In the genomic region with DNA sequence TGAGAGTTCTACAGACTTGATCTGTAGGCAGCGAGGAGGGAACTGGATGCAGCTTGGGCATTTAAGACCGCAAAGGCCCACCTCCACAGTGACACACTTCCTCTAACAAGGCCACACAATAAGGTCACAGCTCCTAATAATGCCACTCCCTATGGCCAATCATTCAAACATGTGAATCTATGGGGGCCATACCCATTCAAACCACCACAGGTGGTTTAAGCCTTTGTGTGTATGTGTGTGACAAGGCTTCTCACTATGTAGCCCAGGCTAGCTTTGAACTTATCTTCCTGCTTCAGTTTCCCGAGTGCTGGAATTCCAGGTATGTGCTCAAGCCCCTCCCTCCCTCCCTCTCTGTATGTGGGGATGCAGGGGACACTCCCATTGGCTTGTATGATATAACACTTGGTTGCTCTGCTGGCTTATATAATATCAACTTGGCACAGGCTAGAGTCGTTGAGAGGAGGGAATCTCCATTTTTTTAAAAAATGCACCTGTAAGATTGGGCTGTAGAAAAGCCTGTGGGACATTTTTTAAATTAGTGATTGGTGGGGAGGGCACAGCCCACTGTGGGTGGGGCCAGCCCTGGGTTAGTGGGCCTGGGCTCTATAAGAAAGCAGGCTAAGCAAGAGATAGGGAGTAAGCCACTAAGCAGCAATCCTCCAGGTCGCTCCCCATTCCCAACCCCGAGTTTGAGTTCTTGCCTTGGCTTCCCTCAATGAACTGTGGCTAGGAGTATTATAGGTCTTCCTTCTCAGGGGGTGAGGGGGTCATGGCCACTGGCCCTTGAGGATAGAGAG, we compare ENCODE assay signal across 29 mouse cellular contexts. TPM values are rescaled to one million over a fixed set of nuclear protein-coding genes. Genes with fewer than 3 reads are reported as not detected.
A peak's percentile ranks its signal among the peaks of the same experiment; 100 is the strongest.
DNase-seq lines count a peak whose midpoint lies in the region; ATAC-seq and TF ChIP-seq lines count a peak whose summit lies in the region.
"Had no signal": no experiment of that assay in that cellular context is flagged by ENCODE, and none has a peak within 500 bp of the region (broad histone marks: within the 10 kb centered on the region; RNA-seq: fewer than 3 reads in every experiment).

No protein-coding gene starts in this region.

- TF ChIP-seq EP300 in heart, adult 2 months (IDR thresholded peaks at IDR 0.05; ENCODE audit: insufficient read depth, low read depth, low read length): no peak
- no peak for TF ChIP-seq EP300 in liver, embryonic 14.5 days (IDR thresholded peaks at IDR 0.05; ENCODE audit: low read depth)
- TF ChIP-seq EP300 in liver, postnatal 0 days (IDR thresholded peaks at IDR 0.05; ENCODE audit: low read depth): no peak

- peak; percentile 73 for ATAC-seq in heart, embryonic 12.5 days (ENCODE audit: insufficient number of reproducible peaks, low FRiP score)
- ATAC-seq in liver, embryonic 14.5 days (ENCODE audit: insufficient read depth): peak; percentile 35; the same call in 1 of the 2 replicates
- ATAC-seq in liver, postnatal 0 days: no peak
- 0 out of 2 replicates have a peak, but pooled peaks have one; percentile 34 for ATAC-seq in liver, embryonic 15.5 days (ENCODE audit: insufficient read depth)
- ATAC-seq: forebrain, embryonic 13.5 days; forebrain, embryonic 16.5 days had no signal

- DNase-seq in heart, adult 11 months: peak; percentile 74
- no peak for DNase-seq in heart, adult 2 months
- DNase-seq in heart, postnatal 10 days: no peak
- DNase-seq in liver, embryonic 14.5 days (ENCODE audit: low read depth in 3 of 3, low spot score in 3 of 3): no peak
- DNase-seq in liver, postnatal 0 days: no peak
- no peak for DNase-seq in hindbrain, embryonic 10.5 days (ENCODE audit: low spot score)
- DNase-seq: adrenal gland, postnatal 10 days; adrenal gland, postnatal 36 days; cerebellum, adult 18-20 months; cerebellum, adult 9-10 months; cerebellum, postnatal 14 days; gastrocnemius, postnatal 10 days; heart, adult 18-20 months; heart, postnatal 36 days; kidney, adult 11 months had no signal

- intact Hi-C loops in heart, adult 2 months (cut with DNase I): no loop called here
- intact Hi-C loops in heart, postnatal 10 days (cut with DNase I): no loop called here

- no peak for TF ChIP-seq POLR2A in heart, adult 2 months (IDR thresholded peaks at IDR 0.05; ENCODE audit: insufficient read depth, low read depth, low read length)

- H3K4me3 ChIP-seq in heart, adult 2 months: no peak overlapping the region
- no peak overlapping the region for H3K4me3 ChIP-seq in heart, embryonic 12.5 days
- no peak overlapping the region for H3K4me3 ChIP-seq in liver, embryonic 14.5 days (ENCODE audit: insufficient read depth in 1 of 2, low read depth in 2 of 2, low read length in 2 of 2)
- no peak overlapping the region for H3K4me3 ChIP-seq in liver, postnatal 0 days (ENCODE audit: low read depth, low read length)
- H3K4me3 ChIP-seq in liver, embryonic 15.5 days (replicated peaks): no peak overlapping the region
- H3K4me3 ChIP-seq in hindbrain, embryonic 10.5 days: no peak overlapping the region
- H3K4me3 ChIP-seq: forebrain, embryonic 10.5 days; forebrain, embryonic 13.5 days; hindbrain, embryonic 12.5 days; hindbrain, embryonic 15.5 days had no signal

- no peaks in the 10 kb centered on the region for H3K79me2 ChIP-seq in heart, adult 2 months (replicated peaks; ENCODE audit: control insufficient read depth, insufficient read depth, low read length)

- no peak overlapping the region for H3K9ac ChIP-seq in heart, adult 2 months (ENCODE audit: low read depth, low read length)
- H3K9ac ChIP-seq in heart, embryonic 12.5 days: no peak overlapping the region
- no peak overlapping the region for H3K9ac ChIP-seq in liver, embryonic 14.5 days (replicated peaks)
- no peak overlapping the region for H3K9ac ChIP-seq in liver, postnatal 0 days (replicated peaks)
- no peak overlapping the region for H3K9ac ChIP-seq in liver, embryonic 15.5 days
- H3K9ac ChIP-seq: forebrain, embryonic 13.5 days; hindbrain, embryonic 12.5 days; hindbrain, embryonic 15.5 days had no signal

- 74% methylated on average over 6 of the region's 6 CpGs for WGBS in heart, adult 2 months
- WGBS in heart, embryonic 12.5 days: 69% methylated on average over 6 of the region's 6 CpGs
- 66% methylated on average over 6 of the region's 6 CpGs for WGBS in liver, embryonic 14.5 days (ENCODE audit: insufficient replicate concordance)
- 74% methylated on average over 6 of the region's 6 CpGs for WGBS in liver, postnatal 0 days (ENCODE audit: insufficient replicate concordance)
- WGBS in liver, embryonic 15.5 days (ENCODE audit: insufficient replicate concordance): 68% methylated on average over 6 of the region's 6 CpGs
- WGBS in hindbrain, embryonic 10.5 days: 82% methylated on average over 6 of the region's 6 CpGs

- H3K27ac ChIP-seq in heart, adult 2 months: no peak overlapping the region
- H3K27ac ChIP-seq in heart, embryonic 12.5 days (ENCODE audit: poor library complexity, severe bottlenecking): no peak overlapping the region
- H3K27ac ChIP-seq in liver, embryonic 14.5 days: no peak overlapping the region
- no peak overlapping the region for H3K27ac ChIP-seq in liver, postnatal 0 days (ENCODE audit: low read depth)
- H3K27ac ChIP-seq in liver, embryonic 15.5 days (replicated peaks): peak overlapping the region; percentile 10; the same call in 1 of the 2 replicates
- no peak overlapping the region for H3K27ac ChIP-seq in hindbrain, embryonic 10.5 days
- H3K27ac ChIP-seq: forebrain, embryonic 10.5 days; forebrain, embryonic 13.5 days; hindbrain, embryonic 12.5 days; hindbrain, embryonic 15.5 days had no signal

- H3K4me1 ChIP-seq in heart, adult 2 months (ENCODE audit: control insufficient read depth, insufficient read depth, low read length): no peaks in the 10 kb centered on the region
- H3K4me1 ChIP-seq in heart, embryonic 12.5 days (replicated peaks): no peaks in the 10 kb centered on the region
- H3K4me1 ChIP-seq in liver, embryonic 14.5 days (replicated peaks; ENCODE audit: control insufficient read depth in 2 of 2, insufficient read depth in 2 of 2, low read length in 1 of 2): peaks cover 12 to 20% of the 10 kb centered on the region in 2 experiments
- H3K4me1 ChIP-seq in liver, postnatal 0 days (ENCODE audit: insufficient read depth): no peaks in the 10 kb centered on the region
- peaks cover 26% of the 10 kb centered on the region for H3K4me1 ChIP-seq in liver, embryonic 15.5 days (replicated peaks)
- peaks cover 3% of the 10 kb centered on the region for H3K4me1 ChIP-seq in hindbrain, embryonic 10.5 days (replicated peaks)
- H3K4me1 ChIP-seq: hindbrain, embryonic 12.5 days; hindbrain, embryonic 15.5 days had no signal

- no peaks in the 10 kb centered on the region for H3K27me3 ChIP-seq in heart, adult 2 months (ENCODE audit: control insufficient read depth, insufficient read depth, low read length)
- no peaks in the 10 kb centered on the region for H3K27me3 ChIP-seq in heart, embryonic 12.5 days (replicated peaks)
- H3K27me3 ChIP-seq in liver, embryonic 14.5 days (ENCODE audit: control insufficient read depth, insufficient read depth, low read length): no peaks in the 10 kb centered on the region
- H3K27me3 ChIP-seq in liver, postnatal 0 days (ENCODE audit: insufficient read depth, low read length): 0 out of 2 replicates have a peak, but pooled peaks cover 4% of the 10 kb centered on the region
- H3K27me3 ChIP-seq in liver, embryonic 15.5 days: peaks cover 18% of the 10 kb centered on the region
- peaks cover 5% of the 10 kb centered on the region; the same call in 1 of the 2 replicates for H3K27me3 ChIP-seq in hindbrain, embryonic 10.5 days (ENCODE audit: insufficient read depth, poor library complexity, severe bottlenecking)
- H3K27me3 ChIP-seq: forebrain, embryonic 13.5 days; hindbrain, embryonic 12.5 days; hindbrain, embryonic 15.5 days had no signal

- H3K36me3 ChIP-seq in heart, adult 2 months (ENCODE audit: control insufficient read depth, insufficient read depth, low read length): no peaks in the 10 kb centered on the region
- no peaks in the 10 kb centered on the region for H3K36me3 ChIP-seq in heart, embryonic 12.5 days
- no peaks in the 10 kb centered on the region for H3K36me3 ChIP-seq in liver, embryonic 14.5 days (replicated peaks; ENCODE audit: control insufficient read depth, insufficient read depth, low read depth)
- no peaks in the 10 kb centered on the region for H3K36me3 ChIP-seq in liver, postnatal 0 days (replicated peaks; ENCODE audit: insufficient read depth, low read length)
- H3K36me3 ChIP-seq in liver, embryonic 15.5 days (replicated peaks): no peaks in the 10 kb centered on the region
- no peaks in the 10 kb centered on the region for H3K36me3 ChIP-seq in hindbrain, embryonic 10.5 days
- H3K36me3 ChIP-seq: forebrain, embryonic 10.5 days; hindbrain, embryonic 12.5 days; hindbrain, embryonic 15.5 days had no signal

- no peak for TF ChIP-seq CTCF in heart, adult 2 months (IDR thresholded peaks at IDR 0.05)
- no peak for TF ChIP-seq CTCF in liver, embryonic 14.5 days (IDR thresholded peaks at IDR 0.05; ENCODE audit: low read depth)
- TF ChIP-seq CTCF in liver, postnatal 0 days (IDR thresholded peaks at IDR 0.05; ENCODE audit: low read depth): no peak

- no peaks in the 10 kb centered on the region for H3K9me3 ChIP-seq in heart, embryonic 12.5 days (replicated peaks)
- no peaks in the 10 kb centered on the region for H3K9me3 ChIP-seq in liver, embryonic 14.5 days (ENCODE audit: control insufficient read depth, low read length)
- H3K9me3 ChIP-seq in liver, postnatal 0 days (ENCODE audit: low read length): no peaks in the 10 kb centered on the region
- H3K9me3 ChIP-seq in liver, embryonic 15.5 days (replicated peaks): no peaks in the 10 kb centered on the region
- H3K9me3 ChIP-seq in hindbrain, embryonic 10.5 days: no peaks in the 10 kb centered on the region
- H3K9me3 ChIP-seq: forebrain, embryonic 10.5 days; forebrain, embryonic 13.5 days; hindbrain, embryonic 12.5 days; hindbrain, embryonic 15.5 days had no signal

- H3K4me2 ChIP-seq in heart, embryonic 12.5 days: no peak overlapping the region
- H3K4me2 ChIP-seq in liver, embryonic 14.5 days (ENCODE audit: low read depth): no peak overlapping the region
- no peak overlapping the region for H3K4me2 ChIP-seq in liver, postnatal 0 days (ENCODE audit: low read depth, low read length)
- no peak overlapping the region for H3K4me2 ChIP-seq in liver, embryonic 15.5 days
- H3K4me2 ChIP-seq: forebrain, embryonic 13.5 days; hindbrain, embryonic 12.5 days; hindbrain, embryonic 15.5 days had no signal

RNA-seq across cellular contexts. Expression of a gene that starts 37.5 kb away (rescaled TPM):
- not detected for total RNA-seq in heart, adult 2 months (2021)
- polyA plus RNA-seq in heart, adult 2 months (2012; rRNA removed): not detected in 2 replicates
- 0.08 TPM in 1 of 2 replicates, not detected in the other for polyA plus RNA-seq in heart, embryonic 12.5 days (2016; fragmentation: Nextera tagmentation; extraction: Ambion mirVana)
- total RNA-seq in heart, postnatal 10 days (2021): not detected
- 0.06 TPM in 1 of 2 replicates, not detected in the other for polyA plus RNA-seq in liver, embryonic 14.5 days (2012; rRNA removed)
- polyA plus RNA-seq in liver, embryonic 14.5 days (2014; fragmentation: Nextera tagmentation; extraction: Ambion mirVana): not detected in 2 replicates
- not detected in 2 replicates for polyA plus RNA-seq in liver, postnatal 0 days (2015; fragmentation: Nextera tagmentation; extraction: Ambion mirVana)
- polyA plus RNA-seq in liver, embryonic 15.5 days (2015; fragmentation: Nextera tagmentation; extraction: Ambion mirVana): not detected in 2 replicates
- 1.2 and 3.0 TPM in 2 replicates for polyA plus RNA-seq in hindbrain, embryonic 10.5 days (2016; fragmentation: Nextera tagmentation; extraction: Ambion mirVana)
- total RNA-seq: adrenal gland, adult 18-20 months; adrenal gland, postnatal 10 days; adrenal gland, postnatal 36 days; gastrocnemius, adult 18-20 months; gastrocnemius, postnatal 10 days; gastrocnemius, postnatal 4 days; heart, adult 18-20 months; heart, postnatal 36 days; MEL had no signal
- polyA plus RNA-seq: heart, embryonic 14.5 days; heart, postnatal 0 days; intestine, embryonic 14.5 days had no signal

RNA-seq across cellular contexts. Expression of a gene that starts 37.7 kb away (rescaled TPM):
- 10 to 100 TPM; 18.0 to 19.2 TPM for total RNA-seq in heart, adult 2 months (2021)
- polyA plus RNA-seq in heart, adult 2 months (2012; rRNA removed): 14.0 and 18.4 TPM in 2 replicates
- polyA plus RNA-seq in heart, embryonic 12.5 days (2016; fragmentation: Nextera tagmentation; extraction: Ambion mirVana): 28.5 and 28.6 TPM in 2 replicates
- 10 to 100 TPM; 19.6 to 20.1 TPM for total RNA-seq in heart, postnatal 10 days (2021)
- polyA plus RNA-seq in liver, embryonic 14.5 days (2012; rRNA removed): 6.2 and 7.0 TPM in 2 replicates
- 14.3 and 17.2 TPM in 2 replicates for polyA plus RNA-seq in liver, embryonic 14.5 days (2014; fragmentation: Nextera tagmentation; extraction: Ambion mirVana)
- 10.2 and 12.1 TPM in 2 replicates for polyA plus RNA-seq in liver, postnatal 0 days (2015; fragmentation: Nextera tagmentation; extraction: Ambion mirVana)
- 12.0 and 12.2 TPM in 2 replicates for polyA plus RNA-seq in liver, embryonic 15.5 days (2015; fragmentation: Nextera tagmentation; extraction: Ambion mirVana)
- polyA plus RNA-seq in hindbrain, embryonic 10.5 days (2016; fragmentation: Nextera tagmentation; extraction: Ambion mirVana): 15.3 and 16.1 TPM in 2 replicates

RNA-seq across cellular contexts. Expression of a gene that starts 44.1 kb away (rescaled TPM):
- total RNA-seq in heart, adult 2 months (2021): 100 to 1,000 TPM; 164 to 179 TPM
- 258 and 403 TPM in 2 replicates for polyA plus RNA-seq in heart, adult 2 months (2012; rRNA removed)
- 353 and 382 TPM in 2 replicates for polyA plus RNA-seq in heart, embryonic 12.5 days (2016; fragmentation: Nextera tagmentation; extraction: Ambion mirVana)
- total RNA-seq in heart, postnatal 10 days (2021): 100 to 1,000 TPM; 205 to 214 TPM
- polyA plus RNA-seq in liver, embryonic 14.5 days (2012; rRNA removed): 183 and 186 TPM in 2 replicates
- 208 and 230 TPM in 2 replicates for polyA plus RNA-seq in liver, embryonic 14.5 days (2014; fragmentation: Nextera tagmentation; extraction: Ambion mirVana)
- polyA plus RNA-seq in liver, postnatal 0 days (2015; fragmentation: Nextera tagmentation; extraction: Ambion mirVana): 173 and 176 TPM in 2 replicates
- polyA plus RNA-seq in liver, embryonic 15.5 days (2015; fragmentation: Nextera tagmentation; extraction: Ambion mirVana): 251 and 260 TPM in 2 replicates
- polyA plus RNA-seq in hindbrain, embryonic 10.5 days (2016; fragmentation: Nextera tagmentation; extraction: Ambion mirVana): 235 and 242 TPM in 2 replicates
